Mouse (Mus musculus): ENCODE measurements at regions not wholly inside any gene's neighbourhood (a gene's known extent, or its start where the extent isn't known, plus 50 kb on each side); places are given as distances from the start of the nearest gene placed in this dataset.

DNA sequence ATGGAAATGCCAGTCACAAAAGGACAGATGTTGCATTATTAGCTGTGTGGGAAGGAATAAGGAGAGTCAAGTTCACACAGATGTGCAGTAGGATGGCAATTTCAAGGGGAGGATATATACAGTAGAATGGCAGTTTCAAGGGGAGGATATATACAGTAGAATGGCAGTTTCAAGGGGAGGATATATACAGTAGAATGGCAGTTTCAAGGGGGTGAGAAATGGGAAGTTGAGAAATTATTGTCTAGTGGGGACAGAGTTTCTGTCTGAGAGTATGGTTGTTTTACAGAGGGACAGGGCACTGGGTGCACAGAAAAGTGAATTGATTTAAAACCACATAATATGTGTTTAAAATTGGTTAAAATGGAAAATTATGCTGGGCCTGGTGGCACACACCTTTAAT lies 54.8 kb upstream of the Scel start:
- no peak for DNase-seq

- DNase-seq, result no peak
These were observed 57.0 kb upstream of the Scel start for GRCm38 (mm10) chr14:103456106-103456505.

DNA sequence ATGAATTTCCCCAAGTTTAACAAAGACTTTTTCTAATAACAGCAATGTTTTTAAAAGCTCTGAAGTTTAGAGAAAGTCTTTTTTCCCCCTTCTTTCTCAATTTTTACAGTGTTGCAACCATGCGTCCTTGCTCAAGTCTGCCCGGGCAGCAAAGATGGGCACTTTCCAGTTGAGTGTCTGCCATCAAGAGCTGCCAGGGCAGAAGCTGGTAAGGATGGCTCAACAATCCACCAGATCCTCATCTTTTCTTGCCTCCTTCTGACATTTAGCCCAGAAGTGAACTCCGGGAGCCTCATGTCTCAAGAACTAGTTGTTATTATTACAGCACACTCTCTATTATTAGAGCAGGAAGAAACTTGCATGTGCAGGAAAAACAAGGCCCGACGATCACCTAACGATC lies 62.4 kb upstream of the Scel start:
- peak in 1 of 2 experiments; percentile 23 for DNase-seq

DNA sequence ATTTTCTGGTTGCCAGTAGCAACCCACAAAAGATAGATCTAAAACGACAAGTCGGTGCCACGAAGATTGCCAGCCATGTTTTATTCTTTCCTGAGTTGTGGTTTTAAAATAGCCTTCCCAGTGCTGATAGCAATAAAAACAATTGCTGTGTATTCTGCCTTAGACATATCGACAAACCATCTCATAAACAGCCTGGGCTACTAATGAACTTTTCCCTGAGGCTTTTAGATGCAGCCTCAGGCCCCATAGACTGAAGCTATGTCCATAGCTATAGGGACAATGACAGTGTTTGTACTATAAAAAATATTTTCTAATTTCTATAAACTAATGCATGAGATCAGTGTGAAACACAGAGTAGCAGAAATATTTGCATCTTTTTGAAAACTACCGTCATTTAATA lies 63.7 kb upstream of the Scel start:
- DNase-seq, result no peak

GRCm38 (mm10) chr14:103449033-103449432 lies 64.1 kb upstream of the Scel start:
- DNase-seq, result no peak

DNA sequence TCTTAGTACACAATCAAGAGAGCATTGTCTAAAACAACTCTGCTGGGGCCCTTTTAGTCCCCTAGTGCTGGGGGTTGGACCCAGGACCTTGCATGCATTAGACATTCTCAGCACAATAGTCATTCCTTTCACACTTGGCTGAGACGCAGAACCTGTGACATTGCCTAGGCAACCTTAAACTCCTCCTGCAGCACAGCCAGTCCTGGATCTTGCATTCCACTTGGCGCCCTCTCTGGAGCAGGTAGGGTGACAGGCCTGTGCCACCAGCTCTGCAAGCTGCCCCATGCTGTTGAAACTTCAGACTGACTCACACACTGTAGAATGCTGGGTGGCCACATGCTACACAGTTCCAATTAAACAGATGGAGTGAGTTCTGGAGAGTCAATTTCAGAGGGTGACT lies 66.5 kb upstream of the Scel start:
- DNase-seq, result no peak

DNA sequence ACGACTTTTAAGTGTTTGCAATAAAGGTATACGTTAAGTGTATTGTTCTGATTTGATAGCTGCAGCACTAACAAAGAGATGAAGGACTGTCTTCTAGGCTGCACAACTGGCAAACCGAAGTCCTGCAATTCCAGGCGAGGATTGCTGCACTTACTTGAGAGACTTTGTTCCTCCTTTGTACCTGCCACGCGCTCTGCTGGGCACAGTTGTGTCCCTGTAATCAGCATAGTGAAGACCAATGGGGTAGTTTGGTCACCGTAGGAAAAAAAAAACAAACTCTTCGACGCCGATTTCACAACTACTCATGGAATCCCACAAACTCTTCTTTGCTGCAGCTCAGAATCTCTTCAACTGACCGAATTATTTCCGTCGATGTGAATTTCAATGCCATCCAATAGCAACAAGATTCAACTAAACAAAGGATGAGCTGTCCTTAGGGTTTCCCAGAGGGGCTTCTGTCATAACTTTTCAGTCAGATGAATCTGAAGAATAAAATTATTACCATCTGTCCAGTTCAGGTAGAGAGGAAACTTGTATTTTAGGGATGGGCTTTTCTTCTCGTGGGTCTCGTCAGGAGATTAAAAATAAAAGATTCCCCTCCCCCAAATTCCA lies 71.6 kb upstream of the Scel start:
- no peak for DNase-seq

- DNase-seq, result no peak
These were observed 72.9 kb upstream of the Scel start for GRCm38 (mm10) chr14:103440243-103440642.

GRCm38 (mm10) chr14:103434218-103434617 lies 78.9 kb upstream of the Scel start:
- no peak for DNase-seq

- DNase-seq, result no peak
These were observed 80.0 kb upstream of the Scel start for GRCm38 (mm10) chr14:103433106-103433505.

- DNase-seq, result no peak
These were observed 81.3 kb upstream of the Mycbp2 start for GRCm38 (mm10) chr14:103427873-103428272.

GRCm38 (mm10) chr14:103421305-103421822 lies 74.8 kb upstream of the Mycbp2 start:
- DNase-seq, result no peak

DNA sequence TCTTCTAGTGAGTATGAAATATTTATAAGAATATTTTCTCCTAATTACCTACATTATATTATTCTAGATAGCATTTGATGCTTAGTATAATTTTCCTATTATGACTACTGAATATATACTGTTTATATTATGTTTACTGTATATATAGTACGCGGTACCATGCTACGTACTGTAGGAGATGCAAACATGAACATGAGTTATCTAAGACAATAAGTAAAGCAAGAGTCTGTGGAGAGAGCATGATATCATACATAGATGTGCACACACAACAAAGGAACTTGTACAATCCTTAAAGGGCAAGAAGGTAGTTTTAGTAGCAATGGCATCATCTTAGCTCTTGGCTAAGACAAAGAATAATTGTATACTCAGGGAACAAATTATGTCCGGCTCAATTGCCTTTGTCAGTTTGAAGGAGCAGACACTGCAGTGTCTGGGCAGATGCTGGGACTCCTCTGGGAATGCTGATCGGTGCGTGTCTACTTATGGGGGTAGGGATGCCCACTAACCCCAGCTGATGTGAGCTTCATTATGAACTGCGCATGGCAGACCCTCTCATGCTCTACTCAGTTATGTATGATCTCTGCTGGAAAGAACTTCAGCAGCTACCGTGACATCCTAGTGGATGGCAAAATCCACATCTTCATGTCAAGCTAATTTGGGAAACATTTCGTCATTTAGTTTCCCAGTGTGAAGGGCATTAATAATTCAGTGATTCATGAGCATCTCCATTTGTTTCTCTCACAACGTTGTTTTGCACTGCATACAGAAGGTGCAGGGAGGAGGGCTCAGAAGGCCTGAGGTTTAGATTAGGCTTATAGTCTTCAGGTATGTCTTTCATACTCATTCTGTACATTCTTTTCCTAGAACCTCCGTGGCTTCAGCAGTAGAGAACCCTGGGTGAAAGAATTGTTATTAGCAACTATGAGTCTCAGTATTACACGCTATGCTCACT lies 70.8 kb upstream of the Mycbp2 start:
- no peak for DNase-seq

DNA sequence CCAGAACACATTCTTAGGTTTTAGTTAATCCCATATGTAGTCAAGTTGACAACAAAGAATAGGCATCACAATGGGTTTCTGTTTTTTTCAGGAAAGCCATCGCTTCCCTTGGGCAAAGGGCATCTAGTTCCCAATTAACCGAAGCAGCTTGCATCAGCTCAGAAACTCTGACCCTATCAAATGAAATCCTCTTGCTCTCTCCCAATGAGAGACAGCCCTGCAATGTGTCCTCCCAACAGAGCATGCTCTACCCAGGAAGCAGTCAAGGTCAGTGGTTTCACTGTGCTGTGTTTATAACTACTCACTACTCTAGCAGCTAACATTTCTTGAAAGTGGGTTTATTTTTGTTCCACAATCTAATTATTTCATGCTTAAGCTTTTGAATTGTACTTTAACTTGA lies 58.0 kb upstream of the Mycbp2 start:
- DNase-seq, result no peak

- DNase-seq, result no peak
These were observed 56.4 kb upstream of the Mycbp2 start for GRCm38 (mm10) chr14:103403054-103403453.

- DNase-seq, result no peak
These were observed 55.4 kb upstream of the Mycbp2 start for GRCm38 (mm10) chr14:103401983-103402382.

DNA sequence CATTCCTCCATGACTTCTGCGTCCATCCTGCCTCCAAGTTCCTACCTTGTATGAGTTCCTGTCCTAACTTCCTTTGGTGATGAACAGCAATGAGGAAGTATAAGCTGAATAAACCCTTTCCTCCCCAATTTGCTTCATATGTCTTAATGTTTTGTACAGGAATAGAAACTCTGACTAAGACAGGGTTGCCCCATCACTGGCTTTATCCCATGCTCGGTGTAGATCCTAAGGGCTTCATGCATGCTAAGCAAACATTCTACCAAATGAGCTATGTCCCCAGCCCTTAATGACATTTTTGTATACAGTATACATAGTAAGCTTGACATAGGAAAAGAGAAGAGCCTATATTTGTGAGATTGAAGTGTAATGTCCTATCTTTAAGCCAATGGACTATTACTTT lies 54.7 kb upstream of the Mycbp2 start:
- no peak for DNase-seq

DNA sequence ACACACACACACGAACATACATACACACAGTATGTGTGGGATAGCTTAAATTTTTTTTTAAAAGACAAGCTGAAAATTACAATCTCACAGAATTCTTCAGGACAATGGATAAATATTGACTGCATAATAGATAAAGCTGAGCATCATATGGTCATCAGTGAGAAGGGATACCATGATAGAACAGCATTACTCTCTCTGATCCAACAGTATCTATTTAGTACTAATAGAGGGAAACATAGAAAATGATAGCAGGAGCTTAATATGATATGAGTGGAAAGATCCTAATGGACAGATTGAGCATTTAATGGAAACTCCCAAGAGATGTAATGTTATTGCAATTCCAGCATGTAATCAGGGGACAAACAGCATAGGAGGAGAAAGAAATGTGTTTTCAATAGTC lies 51.8 kb upstream of the Mycbp2 start:
- DNase-seq, result no peak

Measured in lung, adult 18-20 months (tissue).